Mouse (Mus musculus): Measurements from ENCODE around the gene Ece1. TPM values are rescaled to one million over a fixed set of nuclear protein-coding genes. Genes with fewer than 3 reads are reported as not detected.
A peak's percentile ranks its signal among the peaks of the same experiment; 100 is the strongest.

Gene Ece1
- total and polyA plus RNA-seq, 3 experiments: 27.3 to 120 (median 102) TPM

GRCm38 (mm10) chr4:137913321-137914057 lies 51.5 kb downstream of the Ece1 start:
- Histone ChIP-seq H3K27ac (peak overlapping the region; percentile 26), H3K27me3 (ENCODE audit: control insufficient read depth, insufficient read depth, low read length) (no peaks in the 10 kb centered on the region), H3K9ac (ENCODE audit: low read depth, low read length) (peak overlapping the region; percentile 50), H3K4me1 (ENCODE audit: control insufficient read depth, insufficient read depth, low read length) (peaks cover 3% of the 10 kb centered on the region), H3K4me3 (peak overlapping the region; percentile 50), H3K36me3 (ENCODE audit: control insufficient read depth, insufficient read depth, low read length) (no peaks in the 10 kb centered on the region), H3K79me2 (replicated peaks; ENCODE audit: control insufficient read depth, insufficient read depth, low read length) (no peaks in the 10 kb centered on the region)
- WGBS: 2% methylated on average over 54 of the region's 54 CpGs
- TF ChIP-seq EP300 (IDR thresholded peaks at IDR 0.05; ENCODE audit: insufficient read depth, low read depth, low read length) (no peak), CTCF (IDR thresholded peaks at IDR 0.05) (0 out of 2 replicates have a peak, but pooled peaks have one; percentile 8), POLR2A (IDR thresholded peaks at IDR 0.05; ENCODE audit: insufficient read depth, low read depth, low read length) (no peak; the same call in 1 of the 2 replicates)
- intact Hi-C loops (cut with DNase I): loop anchor here (2.0 kb wide), 1 partner anchor 17 kb away; no protein-coding TSS in a partner anchor
- DNase-seq: peak; percentile 89

- intact Hi-C loops (cut with DNase I): no loop called here
- peaks cover 19% of the 10 kb centered on the region for H3K4me1 ChIP-seq (ENCODE audit: control insufficient read depth, insufficient read depth, low read length)
- no peaks in the 10 kb centered on the region for H3K27me3 ChIP-seq (ENCODE audit: control insufficient read depth, insufficient read depth, low read length)
- H3K27ac ChIP-seq: peak overlapping the region; percentile 31
- H3K4me3 ChIP-seq: no peak overlapping the region
- no peaks in the 10 kb centered on the region for H3K36me3 ChIP-seq (ENCODE audit: control insufficient read depth, insufficient read depth, low read length)
- DNase-seq: no peak
- no peak for TF ChIP-seq EP300 (IDR thresholded peaks at IDR 0.05; ENCODE audit: insufficient read depth, low read depth, low read length)
- no peak for TF ChIP-seq CTCF (IDR thresholded peaks at IDR 0.05)
- TF ChIP-seq POLR2A (IDR thresholded peaks at IDR 0.05; ENCODE audit: insufficient read depth, low read depth, low read length): no peak
- 75% methylated on average over 6 of the region's 6 CpGs for WGBS
- no peak overlapping the region for H3K9ac ChIP-seq (ENCODE audit: low read depth, low read length)
- no peaks in the 10 kb centered on the region for H3K79me2 ChIP-seq (replicated peaks; ENCODE audit: control insufficient read depth, insufficient read depth, low read length)
These were observed 55.6 kb downstream of the Ece1 start for GRCm38 (mm10) chr4:137917591-137917990.

GRCm38 (mm10) chr4:137918559-137918958 lies 56.5 kb downstream of the Ece1 start:
- DNase-seq: no peak
- Histone ChIP-seq H3K36me3 (ENCODE audit: control insufficient read depth, insufficient read depth, low read length) (no peaks in the 10 kb centered on the region), H3K79me2 (replicated peaks; ENCODE audit: control insufficient read depth, insufficient read depth, low read length) (no peaks in the 10 kb centered on the region), H3K4me3 (no peak overlapping the region), H3K4me1 (ENCODE audit: control insufficient read depth, insufficient read depth, low read length) (peaks cover 16% of the 10 kb centered on the region), H3K27ac (peak overlapping the region; percentile 86), H3K27me3 (ENCODE audit: control insufficient read depth, insufficient read depth, low read length) (no peaks in the 10 kb centered on the region), H3K9ac (ENCODE audit: low read depth, low read length) (no peak overlapping the region)
- intact Hi-C loops (cut with DNase I): no loop called here
- 83% methylated on average over 9 of the region's 9 CpGs for WGBS
- TF ChIP-seq CTCF (IDR thresholded peaks at IDR 0.05): no peak
- no peak for TF ChIP-seq POLR2A (IDR thresholded peaks at IDR 0.05; ENCODE audit: insufficient read depth, low read depth, low read length)
- no peak for TF ChIP-seq EP300 (IDR thresholded peaks at IDR 0.05; ENCODE audit: insufficient read depth, low read depth, low read length)

GRCm38 (mm10) chr4:137919116-137919515 lies 57.1 kb downstream of the Ece1 start:
- no peak overlapping the region for H3K4me3 ChIP-seq
- 0 out of 2 replicates have a peak overlapping the region, but pooled peaks have one; percentile 13 for H3K9ac ChIP-seq (ENCODE audit: low read depth, low read length)
- DNase-seq: no peak
- H3K27me3 ChIP-seq (ENCODE audit: control insufficient read depth, insufficient read depth, low read length): no peaks in the 10 kb centered on the region
- H3K36me3 ChIP-seq (ENCODE audit: control insufficient read depth, insufficient read depth, low read length): no peaks in the 10 kb centered on the region
- TF ChIP-seq POLR2A (IDR thresholded peaks at IDR 0.05; ENCODE audit: insufficient read depth, low read depth, low read length) (no peak), EP300 (IDR thresholded peaks at IDR 0.05; ENCODE audit: insufficient read depth, low read depth, low read length) (no peak), CTCF (IDR thresholded peaks at IDR 0.05) (no peak)
- H3K4me1 ChIP-seq (ENCODE audit: control insufficient read depth, insufficient read depth, low read length): peaks cover 16% of the 10 kb centered on the region
- peak overlapping the region; percentile 86 for H3K27ac ChIP-seq
- WGBS: 81% methylated on average over 10 of the region's 10 CpGs
- H3K79me2 ChIP-seq (replicated peaks; ENCODE audit: control insufficient read depth, insufficient read depth, low read length): no peaks in the 10 kb centered on the region
- intact Hi-C loops (cut with DNase I): no loop called here

GRCm38 (mm10) chr4:137920005-137920404 lies 58.0 kb downstream of the Ece1 start:
- no peaks in the 10 kb centered on the region for H3K79me2 ChIP-seq (replicated peaks; ENCODE audit: control insufficient read depth, insufficient read depth, low read length)
- WGBS: 30% methylated on average over 7 of the region's 7 CpGs
- DNase-seq: peak; percentile 73 to 78
- H3K9ac ChIP-seq (ENCODE audit: low read depth, low read length): peak overlapping the region; percentile 40; the same call in 1 of the 2 replicates
- H3K27me3 ChIP-seq (ENCODE audit: control insufficient read depth, insufficient read depth, low read length): no peaks in the 10 kb centered on the region
- peak overlapping the region; percentile 86 for H3K27ac ChIP-seq
- H3K36me3 ChIP-seq (ENCODE audit: control insufficient read depth, insufficient read depth, low read length): no peaks in the 10 kb centered on the region
- H3K4me1 ChIP-seq (ENCODE audit: control insufficient read depth, insufficient read depth, low read length): peaks cover 21% of the 10 kb centered on the region
- peak overlapping the region; percentile 36 for H3K4me3 ChIP-seq
- TF ChIP-seq EP300 (IDR thresholded peaks at IDR 0.05; ENCODE audit: insufficient read depth, low read depth, low read length) (peak; percentile 83), CTCF (IDR thresholded peaks at IDR 0.05) (no peak), POLR2A (IDR thresholded peaks at IDR 0.05; ENCODE audit: insufficient read depth, low read depth, low read length) (0 out of 2 replicates have a peak, but pooled peaks have one; percentile 43)
- intact Hi-C loops (cut with DNase I): loop anchor here (1.0 kb wide), 1 partner anchor 11 kb away; no protein-coding TSS in a partner anchor

- Histone ChIP-seq H3K4me1 (ENCODE audit: control insufficient read depth, insufficient read depth, low read length) (peaks cover 24% of the 10 kb centered on the region), H3K27me3 (ENCODE audit: control insufficient read depth, insufficient read depth, low read length) (no peaks in the 10 kb centered on the region), H3K4me3 (peak overlapping the region; percentile 52), H3K79me2 (replicated peaks; ENCODE audit: control insufficient read depth, insufficient read depth, low read length) (no peaks in the 10 kb centered on the region), H3K27ac (peak overlapping the region; percentile 86), H3K36me3 (ENCODE audit: control insufficient read depth, insufficient read depth, low read length) (no peaks in the 10 kb centered on the region), H3K9ac (ENCODE audit: low read depth, low read length) (peak overlapping the region; percentile 70)
- intact Hi-C loops (cut with DNase I): loop anchor here (1.0 kb wide), 1 partner anchor 11 kb away; no protein-coding TSS in a partner anchor
- TF ChIP-seq CTCF (IDR thresholded peaks at IDR 0.05): no peak
- no peak for TF ChIP-seq EP300 (IDR thresholded peaks at IDR 0.05; ENCODE audit: insufficient read depth, low read depth, low read length)
- TF ChIP-seq POLR2A (IDR thresholded peaks at IDR 0.05; ENCODE audit: insufficient read depth, low read depth, low read length): 0 out of 2 replicates have a peak, but pooled peaks have one; percentile 34
- DNase-seq: peak; percentile 53 to 61
- 46% methylated on average over 10 of the region's 10 CpGs for WGBS
These were observed 58.5 kb downstream of the Ece1 start for GRCm38 (mm10) chr4:137920500-137920961.
